Mouse (Mus musculus): ENCODE results near the gene Fam76b. TPM values are rescaled to one million over a fixed set of nuclear protein-coding genes. Genes with fewer than 3 reads are reported as not detected.

Fam76b gene
- total RNA-seq, 2 experiments from 2014 or later, result 18.9 to 19.2 TPM

DNA sequence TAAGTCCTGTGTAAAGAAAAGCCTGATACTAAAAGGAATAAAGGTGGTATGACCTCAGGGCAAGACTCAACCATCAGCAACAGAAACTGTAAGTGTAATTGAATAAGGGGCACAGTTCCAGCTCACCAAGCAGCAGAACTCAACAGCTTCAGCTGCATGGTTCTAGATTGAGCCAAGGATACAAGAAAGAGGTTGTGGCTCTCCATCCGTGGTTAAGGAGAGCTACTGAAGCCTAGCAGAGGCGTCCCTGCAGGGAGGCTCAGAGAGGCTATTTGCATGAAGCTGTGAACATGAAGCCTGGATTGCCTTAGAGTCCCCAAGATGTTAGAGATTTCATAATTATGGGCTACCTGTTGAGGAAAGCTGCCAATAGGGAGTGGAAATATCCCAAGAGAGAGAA is 40.1 kb downstream of the Fam76b start:
- no peak for DNase-seq

- DNase-seq, result no peak
Observed at GRCm38 (mm10) chr9:13871631-13872030, 44.1 kb downstream of the Fam76b start.

DNA sequence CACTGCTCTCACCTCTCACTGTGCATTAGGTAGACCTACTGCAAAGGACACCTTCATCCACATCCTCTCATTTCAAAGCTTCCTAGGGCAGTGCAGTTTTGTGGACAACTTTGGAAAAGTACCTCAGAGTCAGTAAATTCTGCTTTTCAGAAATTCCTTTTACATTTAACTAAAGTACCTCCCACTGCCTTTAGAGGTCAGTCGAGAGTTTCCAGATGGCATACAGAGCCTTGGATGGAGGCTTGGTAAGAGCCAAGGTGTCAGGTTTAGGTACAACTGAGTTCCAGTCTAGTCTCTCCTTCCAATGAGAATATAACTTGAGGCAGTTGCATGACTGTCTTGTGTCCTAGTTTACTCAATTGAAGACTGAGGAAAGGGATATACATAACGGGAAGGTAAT is 46.8 kb downstream of the Fam76b start:
- DNase-seq, result no peak

- no peak for DNase-seq
Observed at GRCm38 (mm10) chr9:13875340-13875739, 47.8 kb downstream of the Fam76b start.

GRCm38 (mm10) chr9:13880761-13881160 is 53.2 kb downstream of the Fam76b start:
- no peak for DNase-seq

GRCm38 (mm10) chr9:13882478-13882877 is 55.0 kb downstream of the Fam76b start:
- DNase-seq, result no peak

- no peak for DNase-seq
Observed at GRCm38 (mm10) chr9:13888981-13889380, 61.5 kb downstream of the Fam76b start.

DNA sequence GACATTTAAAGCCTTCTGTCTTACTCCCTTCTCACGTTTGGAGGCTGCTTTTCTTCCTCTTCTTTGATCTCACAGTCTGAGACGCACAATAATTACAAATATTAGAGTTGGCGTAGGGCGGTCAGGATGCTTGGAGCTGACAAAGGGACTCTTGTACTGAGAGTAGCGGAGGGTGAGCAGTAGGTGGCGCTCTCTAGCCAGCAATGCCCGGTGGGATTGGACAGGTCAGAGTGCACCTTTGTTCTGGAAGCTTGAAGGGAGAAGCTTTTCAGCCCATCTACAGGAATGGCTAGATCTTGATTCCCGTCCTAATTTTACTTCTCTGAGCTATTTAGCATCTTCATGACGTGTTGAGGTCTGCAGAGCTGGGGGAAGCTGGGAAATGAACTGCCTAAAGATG is 62.1 kb downstream of the Fam76b start:
- peak; percentile 83 to 88 for DNase-seq

GRCm38 (mm10) chr9:13890171-13890570 is 62.7 kb downstream of the Fam76b start:
- DNase-seq, result no peak

GRCm38 (mm10) chr9:13891888-13892287 is 64.4 kb downstream of the Fam76b start:
- no peak for DNase-seq

GRCm38 (mm10) chr9:13893044-13893443 is 65.5 kb downstream of the Fam76b start:
- DNase-seq, result no peak

DNA sequence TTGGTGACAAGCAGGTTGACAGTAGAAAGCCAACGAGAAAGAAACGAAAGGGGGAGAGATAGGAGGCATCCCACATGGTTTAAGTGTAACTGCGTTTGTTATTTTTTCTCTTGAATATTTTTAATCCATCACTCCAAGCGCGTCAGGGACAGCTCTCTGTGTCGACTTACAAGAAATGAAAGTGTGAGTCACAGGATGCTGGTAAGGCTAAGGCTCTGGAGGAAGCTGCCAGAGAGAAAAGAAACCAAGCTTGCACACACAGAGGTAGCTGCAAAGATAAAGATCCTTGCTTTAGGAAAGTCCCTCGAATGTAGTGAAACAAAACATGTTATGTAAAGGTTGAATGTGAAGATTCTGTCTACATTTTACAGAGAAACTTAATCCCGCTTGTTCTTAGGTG is 67.0 kb downstream of the Fam76b start:
- no peak for DNase-seq

GRCm38 (mm10) chr9:13894936-13895335 is 67.4 kb downstream of the Fam76b start:
- DNase-seq, result no peak

DNA sequence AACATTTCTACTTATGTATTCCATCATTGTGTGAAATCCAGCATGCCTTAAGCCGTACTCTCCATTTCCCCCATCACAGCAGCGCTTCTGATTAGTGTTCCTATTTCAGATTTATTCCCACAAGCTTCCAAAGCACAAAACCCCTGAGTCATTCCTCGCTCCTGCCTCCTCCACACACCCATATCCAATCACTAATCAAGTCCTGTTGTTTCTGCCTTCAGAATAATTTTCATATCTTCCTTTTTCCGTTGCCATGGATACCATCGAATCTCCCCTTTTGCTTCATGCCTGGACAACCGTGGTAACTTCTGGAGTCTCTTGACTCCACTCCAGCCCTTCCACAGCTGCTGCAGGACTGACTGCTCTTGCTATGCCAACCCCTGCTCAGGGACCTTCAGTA is 68.5 kb downstream of the Fam76b start:
- no peak for DNase-seq

DNA sequence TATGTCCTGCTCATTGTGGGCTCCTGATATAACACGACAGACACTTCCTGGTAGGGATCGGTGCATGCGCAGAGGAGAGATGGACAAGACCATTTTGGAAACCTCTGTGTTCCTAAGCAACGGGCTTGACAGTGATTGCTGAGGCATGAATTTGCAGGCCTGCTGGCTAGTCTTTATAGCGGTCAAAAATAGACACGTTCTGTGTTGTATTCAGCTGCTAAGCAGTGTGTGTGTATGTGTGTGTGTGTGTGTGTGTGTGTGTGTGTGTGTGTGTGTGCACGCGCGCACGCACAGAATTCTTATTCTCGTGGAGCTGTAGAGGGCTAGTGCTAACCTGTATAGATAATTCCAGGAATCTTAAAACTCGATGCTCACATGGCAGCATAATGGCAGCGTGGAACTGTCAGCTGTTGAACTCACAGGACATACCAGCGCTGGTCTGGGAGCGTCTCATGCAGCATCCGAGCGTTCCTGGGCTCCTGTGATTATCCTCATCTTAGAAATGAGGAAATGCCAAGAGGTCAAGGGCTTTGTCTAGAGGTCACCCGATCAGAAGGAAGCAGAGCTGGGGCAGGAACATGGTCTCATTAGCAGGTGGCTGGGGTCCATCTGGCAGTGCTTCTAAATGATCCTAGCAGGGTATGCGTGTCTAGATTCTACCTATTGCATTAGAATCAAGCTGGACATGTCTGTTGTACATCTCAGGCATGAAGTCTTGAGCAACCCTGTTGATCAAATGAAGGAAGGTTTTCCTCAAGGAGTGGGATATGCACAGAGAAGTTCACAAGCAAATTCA is 71.2 kb downstream of the Fam76b start:
- DNase-seq, result no peak

DNA sequence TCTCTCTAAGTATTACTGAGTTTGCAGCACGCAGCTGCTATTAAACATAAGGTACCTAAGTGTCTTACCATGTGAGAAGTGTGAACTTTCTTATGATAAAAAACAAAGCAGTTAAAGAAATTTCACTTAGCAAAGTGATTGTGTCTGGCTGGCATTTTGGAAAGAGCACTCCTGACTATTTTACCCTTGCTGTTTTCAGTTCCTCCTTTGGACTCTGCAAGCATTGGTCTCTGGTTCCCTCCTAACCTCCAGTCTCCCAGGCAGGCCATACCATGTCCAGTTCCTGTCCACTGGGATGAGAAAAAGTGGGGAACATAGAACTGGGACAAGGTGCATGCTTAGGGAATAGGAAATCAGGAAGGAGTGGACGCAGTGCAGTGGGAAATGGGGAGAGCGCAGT is 74.5 kb downstream of the Fam76b start:
- no peak for DNase-seq

DNA sequence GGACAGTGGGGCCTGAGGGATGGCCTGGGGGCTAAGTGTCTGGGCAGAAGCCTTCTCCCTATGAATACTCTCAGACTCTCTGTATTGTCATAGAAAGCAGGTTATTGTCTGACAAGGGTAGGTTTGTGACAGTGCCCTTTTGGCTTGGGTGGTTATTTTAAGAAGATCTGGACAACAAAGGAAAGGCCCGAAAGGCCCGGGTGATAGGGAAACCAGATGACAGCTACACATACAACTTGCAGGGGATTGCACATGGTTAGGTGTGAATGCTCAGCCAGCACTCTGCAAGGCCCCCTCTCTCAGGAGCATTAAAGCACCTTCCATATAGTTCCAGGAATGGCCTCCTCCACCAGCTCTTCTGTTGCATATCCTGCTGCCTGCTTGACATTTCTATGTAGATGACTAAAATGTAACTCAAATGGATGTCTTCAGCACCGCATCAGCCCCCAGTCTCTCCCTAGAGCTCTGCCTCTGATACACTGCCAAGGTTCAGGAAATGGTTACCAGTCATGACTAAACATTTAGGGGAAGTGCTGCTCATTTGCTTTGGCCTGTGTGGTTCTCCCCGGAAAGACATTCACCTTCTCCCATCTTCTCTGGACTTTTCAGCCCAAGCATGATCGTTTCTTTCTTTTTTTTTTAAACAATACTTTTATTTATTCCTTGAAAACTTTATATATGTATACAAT is 76.7 kb downstream of the Fam76b start:
- no peak for DNase-seq

Other genes with a start within 250 kb of the Fam76b start
- 10 to 100 TPM; 61.8 to 65.1 TPM for gene Mtmr2, start 79.3 kb upstream of the Fam76b start, total RNA-seq (2021)
- 10 to 100 TPM; 14.8 to 19.9 TPM for gene Cep57, start 609 bp upstream of the Fam76b start, total RNA-seq (2021)